ENCODE assay signal across 30 mouse cellular contexts in genomic region chr3:53870482-53870881, GRCm38 (mm10). TPM values are rescaled to one million over a fixed set of nuclear protein-coding genes. Genes with fewer than 3 reads are reported as not detected.
DNase-seq lines count a peak whose midpoint lies in the region; ATAC-seq lines count a peak whose summit lies in the region.
"Had no signal": no experiment of that assay in that cellular context is flagged by ENCODE, and none has a peak within 500 bp of the region (broad histone marks: within the 10 kb centered on the region; RNA-seq: fewer than 3 reads in every experiment).

No protein-coding gene starts in this region.

- no peaks in the 10 kb centered on the region for H3K9me3 ChIP-seq in midbrain, embryonic 11.5 days (ENCODE audit: control insufficient read depth, low read length)
- no peaks in the 10 kb centered on the region for H3K9me3 ChIP-seq in midbrain, embryonic 10.5 days (replicated peaks)
- H3K9me3 ChIP-seq in hindbrain, embryonic 10.5 days = no peaks in the 10 kb centered on the region
- H3K9me3 ChIP-seq: embryonic facial prominence, embryonic 10.5 days; embryonic facial prominence, embryonic 12.5 days; forebrain, embryonic 13.5 days; forebrain, embryonic 15.5 days; G1E had no signal

- peaks cover 4% of the 10 kb centered on the region; the same call in 1 of the 2 replicates for H3K4me1 ChIP-seq in midbrain, embryonic 11.5 days (ENCODE audit: control insufficient read depth, insufficient read depth, low read length)
- peaks cover 13% of the 10 kb centered on the region for H3K4me1 ChIP-seq in midbrain, embryonic 10.5 days
- H3K4me1 ChIP-seq in hindbrain, embryonic 10.5 days (replicated peaks) = peaks cover 10% of the 10 kb centered on the region
- H3K4me1 ChIP-seq: embryonic facial prominence, embryonic 12.5 days had no signal

- H3K27ac ChIP-seq in midbrain, embryonic 11.5 days (ENCODE audit: low read depth, low read length) = no peak overlapping the region
- H3K27ac ChIP-seq in midbrain, embryonic 10.5 days (replicated peaks) = no peak overlapping the region
- H3K27ac ChIP-seq in hindbrain, embryonic 10.5 days = no peak overlapping the region
- H3K27ac ChIP-seq: embryonic facial prominence, embryonic 10.5 days; embryonic facial prominence, embryonic 12.5 days; forebrain, embryonic 13.5 days; forebrain, embryonic 15.5 days had no signal

- WGBS in midbrain, embryonic 11.5 days = 84% methylated on average over 6 of the region's 6 CpGs
- 80% methylated on average over 6 of the region's 6 CpGs for WGBS in midbrain, embryonic 10.5 days
- 82% methylated on average over 6 of the region's 6 CpGs for WGBS in hindbrain, embryonic 10.5 days

- peak; percentile 66 for DNase-seq in midbrain, embryonic 11.5 days (ENCODE audit: low spot score, missing footprints)
- no peak for DNase-seq in midbrain, embryonic 10.5 days (ENCODE audit: low spot score)
- no peak for DNase-seq in adrenal gland, postnatal 36 days
- DNase-seq in hindbrain, embryonic 10.5 days (ENCODE audit: low spot score) = no peak
- DNase-seq: adrenal gland, adult 8-10 months; adrenal gland, postnatal 14 days; B cell, adult 2 months; cerebellum, adult 11 months; cerebellum, adult 18-20 months; cerebellum, adult 8-10 months; cerebellum, adult 9-11 months; cerebellum, postnatal 14 days; cerebellum, postnatal 36 days; forebrain, postnatal 0 days had no signal

- no peaks in the 10 kb centered on the region for H3K27me3 ChIP-seq in midbrain, embryonic 11.5 days (ENCODE audit: control insufficient read depth, insufficient read depth, low read length)
- no peaks in the 10 kb centered on the region for H3K27me3 ChIP-seq in midbrain, embryonic 10.5 days (ENCODE audit: low read depth, poor library complexity, severe bottlenecking)
- H3K27me3 ChIP-seq in hindbrain, embryonic 10.5 days (ENCODE audit: insufficient read depth, poor library complexity, severe bottlenecking) = no peaks in the 10 kb centered on the region
- H3K27me3 ChIP-seq: CH12.LX; embryonic facial prominence, embryonic 12.5 days; forebrain, embryonic 15.5 days had no signal

- no peak overlapping the region for H3K4me3 ChIP-seq in midbrain, embryonic 11.5 days (ENCODE audit: low read depth, low read length)
- no peak overlapping the region for H3K4me3 ChIP-seq in midbrain, embryonic 10.5 days
- H3K4me3 ChIP-seq in hindbrain, embryonic 10.5 days = no peak overlapping the region
- H3K4me3 ChIP-seq: embryonic facial prominence, embryonic 10.5 days; embryonic facial prominence, embryonic 12.5 days; forebrain, embryonic 13.5 days; forebrain, embryonic 15.5 days had no signal

- no peak overlapping the region for H3K4me2 ChIP-seq in midbrain, embryonic 11.5 days
- H3K4me2 ChIP-seq: embryonic facial prominence, embryonic 12.5 days; forebrain, embryonic 13.5 days; forebrain, embryonic 15.5 days had no signal

- no peak overlapping the region for H3K9ac ChIP-seq in midbrain, embryonic 11.5 days (ENCODE audit: low read length)
- H3K9ac ChIP-seq: embryonic facial prominence, embryonic 12.5 days; forebrain, embryonic 13.5 days; forebrain, embryonic 15.5 days; forebrain, postnatal 0 days had no signal

- no peaks in the 10 kb centered on the region for H3K36me3 ChIP-seq in midbrain, embryonic 11.5 days (ENCODE audit: control insufficient read depth, insufficient read depth, low read length)
- H3K36me3 ChIP-seq in midbrain, embryonic 10.5 days = no peaks in the 10 kb centered on the region
- H3K36me3 ChIP-seq in hindbrain, embryonic 10.5 days = no peaks in the 10 kb centered on the region
- H3K36me3 ChIP-seq: embryonic facial prominence, embryonic 10.5 days; embryonic facial prominence, embryonic 12.5 days; forebrain, embryonic 15.5 days; G1E had no signal

- ATAC-seq in midbrain, embryonic 11.5 days (ENCODE audit: low FRiP score) = no peak
- peak; percentile 69 for ATAC-seq in hematopoietic stem cell, adult 5-6 weeks (replicated peaks in 1 of 2; ENCODE audit: insufficient read depth in 1 of 2, low FRiP score in 2 of 2, low TSS enrichment in 1 of 2, low read depth in 1 of 2, poor library complexity in 2 of 2, severe bottlenecking in 2 of 2)
- ATAC-seq: activated CD4-positive, CD25-positive, alpha-beta regulatory T cell, adult 4 months; CD4-positive, CD25-positive, alpha-beta regulatory T cell, adult 4 months; forebrain, embryonic 13.5 days; forebrain, embryonic 15.5 days; forebrain, postnatal 0 days; Patski had no signal

RNA-seq across cellular contexts. Expression of gene Ufm1, which starts 6.9 kb away (rescaled TPM):
- polyA plus RNA-seq in midbrain, embryonic 11.5 days (2014; fragmentation: Nextera tagmentation; extraction: Ambion mirVana) = 105 and 109 TPM in 2 replicates
- polyA plus RNA-seq in midbrain, embryonic 10.5 days (2016; fragmentation: Nextera tagmentation; extraction: Ambion mirVana) = 96.2 and 112 TPM in 2 replicates
- total RNA-seq in hematopoietic stem cell, adult 5-6 weeks (2017) = 49.2 and 83.8 TPM in 2 replicates
- total RNA-seq in adrenal gland, postnatal 36 days (2021) = 100 to 1,000 TPM in 1 of 2 experiments, 10 to 100 TPM in 1; 96.2 to 110 TPM
- 91.3 and 99.3 TPM in 2 replicates for polyA plus RNA-seq in hindbrain, embryonic 10.5 days (2016; fragmentation: Nextera tagmentation; extraction: Ambion mirVana)

RNA-seq across cellular contexts. Expression of gene Gm10985, which starts 25.6 kb away (rescaled TPM):
- not detected in 2 replicates for polyA plus RNA-seq in midbrain, embryonic 11.5 days (2014; fragmentation: Nextera tagmentation; extraction: Ambion mirVana)
- polyA plus RNA-seq in midbrain, embryonic 10.5 days (2016; fragmentation: Nextera tagmentation; extraction: Ambion mirVana) = not detected in 2 replicates
- total RNA-seq in hematopoietic stem cell, adult 5-6 weeks (2017) = not detected in 2 replicates
- not detected for total RNA-seq in adrenal gland, postnatal 36 days (2021)
- not detected in 2 replicates for polyA plus RNA-seq in hindbrain, embryonic 10.5 days (2016; fragmentation: Nextera tagmentation; extraction: Ambion mirVana)
- total RNA-seq: adrenal gland, adult 18-20 months; adrenal gland, adult 8-10 months; adrenal gland, postnatal 14 days; adrenal gland, postnatal 4 days; CH12.LX; forebrain, postnatal 0 days; G1E had no signal
- polyA plus RNA-seq: activated CD4-positive, CD25-positive, alpha-beta regulatory T cell, adult 4 months; brain, embryonic 14.5 days; CD4-positive, CD25-positive, alpha-beta regulatory T cell, adult 4 months; cortical plate, adult 2 months; embryonic facial prominence, embryonic 10.5 days; embryonic facial prominence, embryonic 12.5 days; embryonic facial prominence, embryonic 14.5 days; forebrain, embryonic 11.5 days; forebrain, embryonic 13.5 days; forebrain, embryonic 15.5 days; forebrain, postnatal 0 days; G1E; Patski had no signal
